Mouse (Mus musculus): ENCODE data around the gene 1700019D03Rik.

- no peak for TF ChIP-seq NELFE (IDR thresholded peaks at IDR 0.05; ENCODE audit: low read depth, low read length)
- no peak for TF ChIP-seq CTCF (IDR thresholded peaks at IDR 0.05 in 2 of 3, conservative IDR thresholded peaks at IDR 0.05 in 1 of 3; ENCODE audit: control insufficient read depth in 1 of 3, insufficient read depth in 1 of 3, low read depth in 2 of 3, low read length in 3 of 3, poor library complexity in 1 of 3, severe bottlenecking in 1 of 3)
- TF ChIP-seq KAT2A (conservative IDR thresholded peaks at IDR 0.05; ENCODE audit: low read depth, low read length) = no peak
- no peak for TF ChIP-seq POLR2A (IDR thresholded peaks at IDR 0.05; ENCODE audit: control insufficient read depth in 1 of 2, insufficient read depth in 1 of 2, low read depth in 1 of 2, low read length in 2 of 2, poor library complexity in 1 of 2)
- no peak for TF ChIP-seq TAL1 (IDR thresholded peaks at IDR 0.05; ENCODE audit: low read length)
- no peak for TF ChIP-seq MYC (IDR thresholded peaks at IDR 0.05; ENCODE audit: low read depth, low read length)
- no peak for TF ChIP-seq JUND (IDR thresholded peaks at IDR 0.05; ENCODE audit: low read depth, low read length)
- no peak for TF ChIP-seq USF1 (IDR thresholded peaks at IDR 0.05; ENCODE audit: low read depth, low read length)
Measured at GRCm38 (mm10) chr1:53014716-53015115, 5.3 kb downstream of the 1700019D03Rik start.
